Mouse (Mus musculus): ENCODE measurements around the gene Olfr319. TPM values are rescaled to one million over a fixed set of nuclear protein-coding genes. Genes with fewer than 3 reads are reported as not detected.
"Not testable (repeated sequence)": the region's sequence is repeated elsewhere in the genome, so short reads cannot be mapped to it uniquely, and the experiment has no call there.

Gene Olfr319
- total and polyA plus RNA-seq, 2 experiments from 2014 or later, result not detected

- DNase-seq (ENCODE audit: low spot score), result no peak
- 59% methylated on average over 4 of the region's 4 CpGs for WGBS
- H3K4me1 ChIP-seq (ENCODE audit: control insufficient read depth, insufficient read depth), result no peaks in the 10 kb centered on the region
These were observed 39.9 kb downstream of the Olfr319 start, which contains the start of gene Olfr317 for GRCm38 (mm10) chr11:58738792-58739262. Gene Olfr317, minus strand, starts transcription at chr11:58739212.

GRCm38 (mm10) chr11:58751096-58751495 lies 52.1 kb downstream of the Olfr319 start:
- not testable (repeated sequence) for H3K27me3 ChIP-seq (ENCODE audit: control insufficient read depth, insufficient read depth, low read length); H3K4me1 ChIP-seq (ENCODE audit: control insufficient read depth, insufficient read depth); DNase-seq (ENCODE audit: low spot score); H3K4me3 ChIP-seq (ENCODE audit: low read depth, low read length); H3K9ac ChIP-seq (replicated peaks; ENCODE audit: low read depth, low read length); ATAC-seq (ENCODE audit: insufficient read depth, low read depth); H3K9me3 ChIP-seq (replicated peaks; ENCODE audit: control insufficient read depth, low read length); H3K36me3 ChIP-seq (replicated peaks; ENCODE audit: control insufficient read depth, insufficient read depth, low read length); H3K27ac ChIP-seq (ENCODE audit: low read depth); H3K4me2 ChIP-seq (ENCODE audit: low read depth, low read length)
- 86% methylated on average over 18 of the region's 18 CpGs for WGBS

More at GRCm38 (mm10) chr11:58738792-58739262, 39.9 kb downstream of the Olfr319 start, which contains the start of gene Olfr317:
- Histone ChIP-seq H3K9ac (replicated peaks; ENCODE audit: low read depth, low read length) (no peak within 1 kb of the TSS), H3K27me3 (ENCODE audit: control insufficient read depth, insufficient read depth, low read length) (no peaks in the 10 kb centered on the region), H3K4me2 (ENCODE audit: low read depth, low read length) (no peak within 1 kb of the TSS), H3K9me3 (replicated peaks; ENCODE audit: control insufficient read depth, low read length) (no peaks in the 10 kb centered on the region), H3K27ac (ENCODE audit: low read depth) (no peak within 1 kb of the TSS), H3K4me3 (ENCODE audit: low read depth, low read length) (no peak within 1 kb of the TSS), H3K36me3 (replicated peaks; ENCODE audit: control insufficient read depth, insufficient read depth, low read length) (no peaks in the 10 kb centered on the region)
- no peak for ATAC-seq (ENCODE audit: insufficient read depth, low read depth)
- TF ChIP-seq EP300 (IDR thresholded peaks at IDR 0.05; ENCODE audit: low read depth), result no peak
- TF ChIP-seq CTCF (IDR thresholded peaks at IDR 0.05; ENCODE audit: low read depth), result no peak

GRCm38 (mm10) chr11:58752434-58752833 lies 53.5 kb downstream of the Olfr319 start, which contains the start of gene Olfr316:
Gene Olfr316, plus strand, starts transcription at chr11:58752734.
- Histone ChIP-seq H3K36me3 (replicated peaks; ENCODE audit: control insufficient read depth, insufficient read depth, low read length) (no peaks in the 10 kb centered on the region), H3K4me1 (ENCODE audit: control insufficient read depth, insufficient read depth) (no peaks in the 10 kb centered on the region), H3K9me3 (replicated peaks; ENCODE audit: control insufficient read depth, low read length) (no peaks in the 10 kb centered on the region), H3K27me3 (ENCODE audit: control insufficient read depth, insufficient read depth, low read length) (no peaks in the 10 kb centered on the region), H3K4me3 (ENCODE audit: low read depth, low read length) (no peak within 1 kb of the TSS), H3K27ac (ENCODE audit: low read depth) (no peak within 1 kb of the TSS), H3K4me2 (ENCODE audit: low read depth, low read length) (no peak within 1 kb of the TSS), H3K9ac (replicated peaks; ENCODE audit: low read depth, low read length) (no peak within 1 kb of the TSS)
- DNase-seq (ENCODE audit: low spot score), result no peak
- WGBS, result 73% methylated on average over 2 of the region's 2 CpGs
- no peak for TF ChIP-seq CTCF (IDR thresholded peaks at IDR 0.05; ENCODE audit: low read depth)
- no peak for TF ChIP-seq EP300 (IDR thresholded peaks at IDR 0.05; ENCODE audit: low read depth)
- ATAC-seq (ENCODE audit: insufficient read depth, low read depth), result no peak

Other genes starting within 250 kb of the Olfr319 start
- not detected in 2 replicates for gene Lypd9, start 246.2 kb upstream of the Olfr319 start, total RNA-seq (2014; rRNA removed; ENCODE audit: low replicate concordance)
- gene Lypd9, start 246.2 kb upstream of the Olfr319 start, polyA plus RNA-seq (2015; fragmentation: Nextera tagmentation; extraction: Ambion mirVana), result not detected in 2 replicates
- not detected in 2 replicates for gene Olfr30, start 236.9 kb upstream of the Olfr319 start, total RNA-seq (2014; rRNA removed; ENCODE audit: low replicate concordance)
- not detected in 2 replicates for gene Olfr30, start 236.9 kb upstream of the Olfr319 start, polyA plus RNA-seq (2015; fragmentation: Nextera tagmentation; extraction: Ambion mirVana)
- not detected in 2 replicates for gene Olfr332, start 206.6 kb upstream of the Olfr319 start, total RNA-seq (2014; rRNA removed; ENCODE audit: low replicate concordance)
- not detected in 2 replicates for gene Olfr332, start 206.6 kb upstream of the Olfr319 start, polyA plus RNA-seq (2015; fragmentation: Nextera tagmentation; extraction: Ambion mirVana)
- gene Olfr331, start 196.6 kb upstream of the Olfr319 start, total RNA-seq (2014; rRNA removed; ENCODE audit: low replicate concordance), result not detected in 2 replicates
- gene Olfr331, start 196.6 kb upstream of the Olfr319 start, polyA plus RNA-seq (2015; fragmentation: Nextera tagmentation; extraction: Ambion mirVana), result not detected in 2 replicates
- gene Olfr330, start 164.3 kb upstream of the Olfr319 start, total RNA-seq (2014; rRNA removed; ENCODE audit: low replicate concordance), result not detected in 2 replicates
- gene Olfr330, start 164.3 kb upstream of the Olfr319 start, polyA plus RNA-seq (2015; fragmentation: Nextera tagmentation; extraction: Ambion mirVana), result not detected in 2 replicates
- gene Olfr329-ps, start 152.7 kb upstream of the Olfr319 start, total RNA-seq (2014; rRNA removed; ENCODE audit: low replicate concordance), result not detected in 2 replicates
- not detected in 2 replicates for gene Olfr329-ps, start 152.7 kb upstream of the Olfr319 start, polyA plus RNA-seq (2015; fragmentation: Nextera tagmentation; extraction: Ambion mirVana)
- gene Olfr328, start 143.5 kb upstream of the Olfr319 start, total RNA-seq (2014; rRNA removed; ENCODE audit: low replicate concordance), result not detected in 2 replicates
- gene Olfr328, start 143.5 kb upstream of the Olfr319 start, polyA plus RNA-seq (2015; fragmentation: Nextera tagmentation; extraction: Ambion mirVana), result not detected in 2 replicates
- gene Olfr224, start 128.6 kb upstream of the Olfr319 start, total RNA-seq (2014; rRNA removed; ENCODE audit: low replicate concordance), result not detected in 2 replicates
- gene Olfr224, start 128.6 kb upstream of the Olfr319 start, polyA plus RNA-seq (2015; fragmentation: Nextera tagmentation; extraction: Ambion mirVana), result not detected in 2 replicates
- not detected in 2 replicates for gene Olfr325, start 121.4 kb upstream of the Olfr319 start, total RNA-seq (2014; rRNA removed; ENCODE audit: low replicate concordance)
- not detected in 2 replicates for gene Olfr325, start 121.4 kb upstream of the Olfr319 start, polyA plus RNA-seq (2015; fragmentation: Nextera tagmentation; extraction: Ambion mirVana)
- gene Olfr324, start 104.0 kb upstream of the Olfr319 start, total RNA-seq (2014; rRNA removed; ENCODE audit: low replicate concordance), result not detected in 2 replicates
- not detected in 2 replicates for gene Olfr324, start 104.0 kb upstream of the Olfr319 start, polyA plus RNA-seq (2015; fragmentation: Nextera tagmentation; extraction: Ambion mirVana)
- gene 2210407C18Rik, start 83.1 kb upstream of the Olfr319 start, total RNA-seq (2014; rRNA removed; ENCODE audit: low replicate concordance), result not detected in 2 replicates
- gene 2210407C18Rik, start 83.1 kb upstream of the Olfr319 start, polyA plus RNA-seq (2015; fragmentation: Nextera tagmentation; extraction: Ambion mirVana), result not detected in 2 replicates
- not detected in 2 replicates for gene Olfr323, start 68.7 kb upstream of the Olfr319 start, total RNA-seq (2014; rRNA removed; ENCODE audit: low replicate concordance)
- not detected in 2 replicates for gene Olfr323, start 68.7 kb upstream of the Olfr319 start, polyA plus RNA-seq (2015; fragmentation: Nextera tagmentation; extraction: Ambion mirVana)
- gene Trim58, start 58.7 kb upstream of the Olfr319 start, total RNA-seq (2014; rRNA removed; ENCODE audit: low replicate concordance), result not detected in 2 replicates
- gene Trim58, start 58.7 kb upstream of the Olfr319 start, polyA plus RNA-seq (2015; fragmentation: Nextera tagmentation; extraction: Ambion mirVana), result 0.05 TPM in 1 of 2 replicates, not detected in the other
- not detected in 2 replicates for gene Olfr322, start 40.4 kb upstream of the Olfr319 start, total RNA-seq (2014; rRNA removed; ENCODE audit: low replicate concordance)
- gene Olfr322, start 40.4 kb upstream of the Olfr319 start, polyA plus RNA-seq (2015; fragmentation: Nextera tagmentation; extraction: Ambion mirVana), result not detected in 2 replicates
- gene Olfr320, start 18.1 kb upstream of the Olfr319 start, total RNA-seq (2014; rRNA removed; ENCODE audit: low replicate concordance), result not detected in 2 replicates
- gene Olfr320, start 18.1 kb upstream of the Olfr319 start, polyA plus RNA-seq (2015; fragmentation: Nextera tagmentation; extraction: Ambion mirVana), result not detected in 2 replicates
- not detected in 2 replicates for gene Olfr318, start 24.9 kb downstream of the Olfr319 start, total RNA-seq (2014; rRNA removed; ENCODE audit: low replicate concordance)
- gene Olfr318, start 24.9 kb downstream of the Olfr319 start, polyA plus RNA-seq (2015; fragmentation: Nextera tagmentation; extraction: Ambion mirVana), result not detected in 2 replicates
- gene Olfr317, start 40.0 kb downstream of the Olfr319 start, total RNA-seq (2014; rRNA removed; ENCODE audit: low replicate concordance), result not detected in 2 replicates
- not detected in 2 replicates for gene Olfr317, start 40.0 kb downstream of the Olfr319 start, polyA plus RNA-seq (2015; fragmentation: Nextera tagmentation; extraction: Ambion mirVana)
- gene Olfr316, start 53.6 kb downstream of the Olfr319 start, total RNA-seq (2014; rRNA removed; ENCODE audit: low replicate concordance), result not detected in 2 replicates
- gene Olfr316, start 53.6 kb downstream of the Olfr319 start, polyA plus RNA-seq (2015; fragmentation: Nextera tagmentation; extraction: Ambion mirVana), result not detected in 2 replicates
- not detected in 2 replicates for gene Olfr315, start 74.0 kb downstream of the Olfr319 start, total RNA-seq (2014; rRNA removed; ENCODE audit: low replicate concordance)
- not detected in 2 replicates for gene Olfr315, start 74.0 kb downstream of the Olfr319 start, polyA plus RNA-seq (2015; fragmentation: Nextera tagmentation; extraction: Ambion mirVana)
- gene Olfr314, start 83.8 kb downstream of the Olfr319 start, total RNA-seq (2014; rRNA removed; ENCODE audit: low replicate concordance), result not detected in 2 replicates
- not detected in 2 replicates for gene Olfr314, start 83.8 kb downstream of the Olfr319 start, polyA plus RNA-seq (2015; fragmentation: Nextera tagmentation; extraction: Ambion mirVana)
- not detected in 2 replicates for gene Fam183b, start 102.8 kb downstream of the Olfr319 start, total RNA-seq (2014; rRNA removed; ENCODE audit: low replicate concordance)
- 0.87 and 1.9 TPM in 2 replicates for gene Fam183b, start 102.8 kb downstream of the Olfr319 start, polyA plus RNA-seq (2015; fragmentation: Nextera tagmentation; extraction: Ambion mirVana)
- gene Olfr313, start 115.8 kb downstream of the Olfr319 start, total RNA-seq (2014; rRNA removed; ENCODE audit: low replicate concordance), result 0.12 TPM in 1 of 2 replicates, not detected in the other
- 0.04 TPM in 1 of 2 replicates, not detected in the other for gene Olfr313, start 115.8 kb downstream of the Olfr319 start, polyA plus RNA-seq (2015; fragmentation: Nextera tagmentation; extraction: Ambion mirVana)
- 0.35 TPM in 1 of 2 replicates, not detected in the other for gene Olfr312, start 130.1 kb downstream of the Olfr319 start, total RNA-seq (2014; rRNA removed; ENCODE audit: low replicate concordance)
- 0.05 TPM in 1 of 2 replicates, not detected in the other for gene Olfr312, start 130.1 kb downstream of the Olfr319 start, polyA plus RNA-seq (2015; fragmentation: Nextera tagmentation; extraction: Ambion mirVana)
- not detected in 2 replicates for gene Olfr311, start 140.1 kb downstream of the Olfr319 start, total RNA-seq (2014; rRNA removed; ENCODE audit: low replicate concordance)
- gene Olfr311, start 140.1 kb downstream of the Olfr319 start, polyA plus RNA-seq (2015; fragmentation: Nextera tagmentation; extraction: Ambion mirVana), result 0.07 TPM in 1 of 2 replicates, not detected in the other
- 2.5 and 2.7 TPM in 2 replicates for gene Gm12258, start 148.0 kb downstream of the Olfr319 start, total RNA-seq (2014; rRNA removed; ENCODE audit: low replicate concordance)
- gene Gm12258, start 148.0 kb downstream of the Olfr319 start, polyA plus RNA-seq (2015; fragmentation: Nextera tagmentation; extraction: Ambion mirVana), result 2.1 and 2.7 TPM in 2 replicates
- 1.4 and 1.5 TPM in 2 replicates for gene 2810021J22Rik, start 168.1 kb downstream of the Olfr319 start, total RNA-seq (2014; rRNA removed; ENCODE audit: low replicate concordance)
- gene 2810021J22Rik, start 168.1 kb downstream of the Olfr319 start, polyA plus RNA-seq (2015; fragmentation: Nextera tagmentation; extraction: Ambion mirVana), result 2.2 and 3.4 TPM in 2 replicates
- gene Zfp39, start 205.1 kb downstream of the Olfr319 start, total RNA-seq (2014; rRNA removed; ENCODE audit: low replicate concordance), result 4.1 and 6.6 TPM in 2 replicates
- 2.2 TPM in 2 replicates for gene Zfp39, start 205.1 kb downstream of the Olfr319 start, polyA plus RNA-seq (2015; fragmentation: Nextera tagmentation; extraction: Ambion mirVana)
- gene Btnl10, start 218.7 kb downstream of the Olfr319 start, total RNA-seq (2014; rRNA removed; ENCODE audit: low replicate concordance), result not detected in 2 replicates
- 0.07 TPM in 1 of 2 replicates, not detected in the other for gene Btnl10, start 218.7 kb downstream of the Olfr319 start, polyA plus RNA-seq (2015; fragmentation: Nextera tagmentation; extraction: Ambion mirVana)
- gene Rnf187, start 239.8 kb downstream of the Olfr319 start, total RNA-seq (2014; rRNA removed; ENCODE audit: low replicate concordance), result 301 and 362 TPM in 2 replicates
- 145 and 147 TPM in 2 replicates for gene Rnf187, start 239.8 kb downstream of the Olfr319 start, polyA plus RNA-seq (2015; fragmentation: Nextera tagmentation; extraction: Ambion mirVana)
- gene Hist3h2ba, start 249.8 kb downstream of the Olfr319 start, total RNA-seq (2014; rRNA removed; ENCODE audit: low replicate concordance), result 26.3 and 44.3 TPM in 2 replicates
- gene Hist3h2ba, start 249.8 kb downstream of the Olfr319 start, polyA plus RNA-seq (2015; fragmentation: Nextera tagmentation; extraction: Ambion mirVana), result 7.0 and 8.2 TPM in 2 replicates

Data from heart, postnatal 0 days (tissue).